Mouse (Mus musculus): ENCODE data around the gene Nedd4. TPM values are rescaled to one million over a fixed set of nuclear protein-coding genes. Genes with fewer than 3 reads are reported as not detected.

Nedd4 gene
- 110 and 276 TPM in 2 replicates for polyA plus RNA-seq (2012; rRNA removed; ENCODE audit: low replicate concordance)

GRCm38 (mm10) chr9:72661895-72662661, at the start of gene Nedd4:
Nedd4 (plus strand) TSS chr9:72662346.

Other genes with a start within 250 kb of the Nedd4 start
- gene Mns1, start 224.3 kb upstream of the Nedd4 start, polyA plus RNA-seq (2012; rRNA removed; ENCODE audit: low replicate concordance): 0.07 and 0.22 TPM in 2 replicates
- gene Tex9, start 170.1 kb upstream of the Nedd4 start, polyA plus RNA-seq (2012; rRNA removed; ENCODE audit: low replicate concordance): 1.3 and 3.2 TPM in 2 replicates
- 5.7 and 9.3 TPM in 2 replicates for gene Rfx7, start 130.1 kb upstream of the Nedd4 start, polyA plus RNA-seq (2012; rRNA removed; ENCODE audit: low replicate concordance)
- gene Prtg, start 144.5 kb downstream of the Nedd4 start, polyA plus RNA-seq (2012; rRNA removed; ENCODE audit: low replicate concordance): 0.36 and 0.47 TPM in 2 replicates

Data from mammary gland, adult 2 months (tissue).